Mouse (Mus musculus) retina, postnatal 1 day (tissue): ENCODE measurements around the gene Tmod2.

ENCODE experiments used
- DNase-seq: peaks from one replicate; pipeline ENCODE4 v3.0.0-alpha.2; 2012

The Tmod2 gene

GRCm38 (mm10) chr9:75600166-75600934 is 10.8 kb downstream of the Tmod2 start:
- DNase-seq = no peak

GRCm38 (mm10) chr9:75599191-75599841 is 11.8 kb downstream of the Tmod2 start:
- DNase-seq = peak; percentile 88

GRCm38 (mm10) chr9:75597596-75597995 is 13.5 kb downstream of the Tmod2 start:
- peak; percentile 73 for DNase-seq

GRCm38 (mm10) chr9:75597036-75597435 is 14.1 kb downstream of the Tmod2 start:
- peak; percentile 38 for DNase-seq

- DNase-seq = peak; percentile 68
These were observed 17.6 kb downstream of the Tmod2 start for GRCm38 (mm10) chr9:75593481-75593880.

GRCm38 (mm10) chr9:75589850-75590790 is 21.0 kb downstream of the Tmod2 start:
- no peak for DNase-seq

GRCm38 (mm10) chr9:75581694-75582350 is 29.3 kb downstream of the Tmod2 start:
- peak; percentile 54 for DNase-seq

GRCm38 (mm10) chr9:75579321-75579720 is 31.8 kb downstream of the Tmod2 start:
- DNase-seq = no peak

GRCm38 (mm10) chr9:75571036-75571942 is 39.8 kb downstream of the Tmod2 start:
- DNase-seq = no peak

- no peak for DNase-seq
These were observed 42.7 kb downstream of the Tmod2 start for GRCm38 (mm10) chr9:75568399-75568798.

- no peak for DNase-seq
These were observed 46.2 kb downstream of the Tmod2 start for GRCm38 (mm10) chr9:75564892-75565291.

GRCm38 (mm10) chr9:75563622-75564021 is 47.5 kb downstream of the Tmod2 start:
- no peak for DNase-seq

- peak; percentile 16 for DNase-seq
These were observed 47.9 kb downstream of the Tmod2 start for GRCm38 (mm10) chr9:75563176-75563575.

GRCm38 (mm10) chr9:75561040-75561669 is 50.0 kb downstream of the Tmod2 start:
- DNase-seq = no peak

- DNase-seq = no peak
These were observed 50.8 kb downstream of the Tmod2 start for GRCm38 (mm10) chr9:75560353-75560752.

GRCm38 (mm10) chr9:75559512-75560012 is 51.6 kb downstream of the Tmod2 start, which contains the start of gene Tmod3:
TSS of gene Tmod3 (minus strand) at chr9:75559657.
- DNase-seq = peak; percentile 95

- peak; percentile 16 for DNase-seq
These were observed 52.2 kb downstream of the Tmod2 start for GRCm38 (mm10) chr9:75558812-75559511.

GRCm38 (mm10) chr9:75558360-75558759 is 52.8 kb downstream of the Tmod2 start:
- DNase-seq = no peak

- no peak for DNase-seq
These were observed 57.4 kb downstream of the Tmod2 start for GRCm38 (mm10) chr9:75553719-75554118.

- DNase-seq = no peak
These were observed 59.8 kb downstream of the Tmod2 start for GRCm38 (mm10) chr9:75551342-75551741.
